Mouse (Mus musculus) thymus, postnatal 10 days (tissue): ENCODE data around the gene Ston2.
A peak's percentile ranks its signal among the peaks of the same experiment; 100 is the strongest.

ENCODE experiments used
- DNase-seq, 2 experiments: peaks; one replicate each; pipeline ENCODE4 v3.0.0; 2021; ENCODE audit warnings: low spot score in 2 of 2

The Ston2 gene

GRCm38 (mm10) chr12:91787959-91788437 lies at the start of gene Ston2:
TSS of gene Ston2 (minus strand) at chr12:91788387.
- no peak for DNase-seq

GRCm38 (mm10) chr12:91837401-91838065 lies 49.3 kb upstream of the Ston2 start:
- no peak for DNase-seq

- DNase-seq = no peak
Observed at GRCm38 (mm10) chr12:91833939-91834333, 45.7 kb upstream of the Ston2 start.

- DNase-seq = no peak
Observed at GRCm38 (mm10) chr12:91833237-91833938, 45.2 kb upstream of the Ston2 start.

GRCm38 (mm10) chr12:91831410-91831809 lies 43.2 kb upstream of the Ston2 start:
- DNase-seq = no peak

- DNase-seq = no peak
Observed at GRCm38 (mm10) chr12:91820461-91820860, 32.3 kb upstream of the Ston2 start.

- no peak for DNase-seq
Observed at GRCm38 (mm10) chr12:91818726-91819125, 30.5 kb upstream of the Ston2 start.

GRCm38 (mm10) chr12:91815990-91816389 lies 27.8 kb upstream of the Ston2 start:
- DNase-seq = peak; percentile 9 to 64

GRCm38 (mm10) chr12:91815552-91815951 lies 27.4 kb upstream of the Ston2 start:
- no peak for DNase-seq

- no peak for DNase-seq
Observed at GRCm38 (mm10) chr12:91808911-91809310, 20.7 kb upstream of the Ston2 start.

- DNase-seq = no peak
Observed at GRCm38 (mm10) chr12:91807761-91808160, 19.6 kb upstream of the Ston2 start.

- DNase-seq = no peak
Observed at GRCm38 (mm10) chr12:91807095-91807494, 18.9 kb upstream of the Ston2 start.

GRCm38 (mm10) chr12:91804262-91804661 lies 16.1 kb upstream of the Ston2 start:
- DNase-seq = no peak

- no peak for DNase-seq
Observed at GRCm38 (mm10) chr12:91803207-91803932, 15.2 kb upstream of the Ston2 start.

- no peak for DNase-seq
Observed at GRCm38 (mm10) chr12:91802586-91803206, 14.5 kb upstream of the Ston2 start.

- DNase-seq = no peak
Observed at GRCm38 (mm10) chr12:91800861-91801385, 12.7 kb upstream of the Ston2 start.

- no peak for DNase-seq
Observed at GRCm38 (mm10) chr12:91799821-91800335, 11.7 kb upstream of the Ston2 start.

GRCm38 (mm10) chr12:91799379-91799773 lies 11.2 kb upstream of the Ston2 start:
- DNase-seq = peak in 1 of 2 experiments; percentile 50

- peak in 1 of 2 experiments; percentile 25 for DNase-seq
Observed at GRCm38 (mm10) chr12:91798720-91799378, 10.7 kb upstream of the Ston2 start.

GRCm38 (mm10) chr12:91796774-91797173 lies 8.6 kb upstream of the Ston2 start:
- no peak for DNase-seq

- DNase-seq = no peak
Observed at GRCm38 (mm10) chr12:91793266-91793665, 5.1 kb upstream of the Ston2 start.
